Mouse (Mus musculus) testis, postnatal 10 days (tissue): Measurements from ENCODE around the gene Cdc34b.
A peak's percentile ranks its signal among the peaks of the same experiment; 100 is the strongest.
"Not testable (repeated sequence)": the region's sequence is repeated elsewhere in the genome, so short reads cannot be mapped to it uniquely, and the experiment has no call there.

Source experiments
- DNase-seq: peaks from one replicate; pipeline ENCODE4 v3.0.0; 2021; ENCODE audit warnings: low spot score

The Cdc34b gene

GRCm38 (mm10) chr11:94741732-94742272 lies at the start of gene Cdc34b:
Gene Cdc34b (plus strand): TSS chr11:94741782.
- DNase-seq, result no peak

GRCm38 (mm10) chr11:94692502-94692901 lies 49.1 kb upstream of the Cdc34b start:
- not testable (repeated sequence) for DNase-seq

- DNase-seq, result no peak
Measured at GRCm38 (mm10) chr11:94695508-94695907, 46.1 kb upstream of the Cdc34b start.

GRCm38 (mm10) chr11:94697140-94697539 lies 44.4 kb upstream of the Cdc34b start:
- no peak for DNase-seq

- DNase-seq, result no peak
Measured at GRCm38 (mm10) chr11:94697703-94698464, 43.7 kb upstream of the Cdc34b start.

GRCm38 (mm10) chr11:94699399-94699798 lies 42.2 kb upstream of the Cdc34b start:
- DNase-seq, result no peak

GRCm38 (mm10) chr11:94701401-94702215 lies 40.0 kb upstream of the Cdc34b start:
- peak; percentile 49 for DNase-seq

GRCm38 (mm10) chr11:94702216-94702610 lies 39.4 kb upstream of the Cdc34b start:
- DNase-seq, result no peak

GRCm38 (mm10) chr11:94704020-94704419 lies 37.6 kb upstream of the Cdc34b start:
- no peak for DNase-seq

- DNase-seq, result no peak
Measured at GRCm38 (mm10) chr11:94704472-94704871, 37.1 kb upstream of the Cdc34b start, which contains the start of gene Gm11541. Gene Gm11541 (minus strand): TSS chr11:94704499.

- no peak for DNase-seq
Measured at GRCm38 (mm10) chr11:94713246-94713860, 28.2 kb upstream of the Cdc34b start.

- DNase-seq, result no peak
Measured at GRCm38 (mm10) chr11:94715622-94716021, 26.0 kb upstream of the Cdc34b start.

GRCm38 (mm10) chr11:94716754-94717153 lies 24.8 kb upstream of the Cdc34b start:
- peak; percentile 67 for DNase-seq

GRCm38 (mm10) chr11:94717239-94717638 lies 24.3 kb upstream of the Cdc34b start:
- DNase-seq, result no peak

GRCm38 (mm10) chr11:94718113-94718909 lies 23.3 kb upstream of the Cdc34b start:
- DNase-seq, result no peak

GRCm38 (mm10) chr11:94719216-94719615 lies 22.4 kb upstream of the Cdc34b start:
- DNase-seq, result no peak

- no peak for DNase-seq
Measured at GRCm38 (mm10) chr11:94727306-94727705, 14.3 kb upstream of the Cdc34b start.

- no peak for DNase-seq
Measured at GRCm38 (mm10) chr11:94728545-94728944, 13.0 kb upstream of the Cdc34b start.

GRCm38 (mm10) chr11:94729565-94729964 lies 12.0 kb upstream of the Cdc34b start:
- DNase-seq, result no peak

GRCm38 (mm10) chr11:94730261-94730660 lies 11.3 kb upstream of the Cdc34b start:
- peak; percentile 87 for DNase-seq

GRCm38 (mm10) chr11:94731229-94731628 lies 10.4 kb upstream of the Cdc34b start:
- DNase-seq, result no peak
